Mouse (Mus musculus) heart, postnatal 25 days (tissue): ENCODE results near the gene Gm3020. TPM values are rescaled to one million over a fixed set of nuclear protein-coding genes. Genes with fewer than 3 reads are reported as not detected.
"Not testable (repeated sequence)": the region's sequence is repeated elsewhere in the genome, so short reads cannot be mapped to it uniquely, and the experiment has no call there.

Experiments
- DNase-seq: peaks from one replicate; pipeline ENCODE4 v3.0.0; 2022; ENCODE audit warnings: low spot score
- intact Hi-C: fragments of 180-260 bp; cut with DNase I; formaldehyde crosslinking; loops from one replicate; pipeline ENCODE4 v1.15.1; 2025
- total RNA-seq, 2 experiments: library from RNA; stranded (reverse); gene quantifications; 2 replicates each; pipeline ENCODE4 v1.2.3; 2021

Gm3020 gene
- under 1 TPM; 0.18 to 0.34 TPM for total RNA-seq

DNA sequence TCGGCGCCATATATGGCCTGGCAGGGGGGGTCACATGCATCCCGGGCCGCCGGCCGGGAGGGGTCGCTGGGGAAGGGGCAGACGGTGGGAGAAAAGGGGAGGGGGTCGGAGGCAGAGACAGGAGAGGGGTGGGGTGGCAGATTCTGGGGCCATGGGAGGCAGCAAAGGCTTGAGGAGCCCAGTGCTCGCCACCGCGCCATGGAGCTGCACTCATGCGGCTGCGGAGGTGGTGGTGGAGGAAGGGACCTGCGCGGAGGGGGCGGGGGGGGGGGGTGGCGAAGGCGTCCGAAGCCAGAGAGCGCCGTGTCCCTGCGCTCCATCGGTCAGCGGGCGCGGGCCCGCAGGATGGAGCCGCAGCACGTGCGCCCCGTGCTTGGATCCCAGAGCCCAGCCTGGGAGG lies at the start of gene Gm3020:
TSS of gene Gm3020 (plus strand) at position 301 of the 400 bp plus-strand sequence.
- intact Hi-C loops, DNase-seq: not testable (repeated sequence)

DNA sequence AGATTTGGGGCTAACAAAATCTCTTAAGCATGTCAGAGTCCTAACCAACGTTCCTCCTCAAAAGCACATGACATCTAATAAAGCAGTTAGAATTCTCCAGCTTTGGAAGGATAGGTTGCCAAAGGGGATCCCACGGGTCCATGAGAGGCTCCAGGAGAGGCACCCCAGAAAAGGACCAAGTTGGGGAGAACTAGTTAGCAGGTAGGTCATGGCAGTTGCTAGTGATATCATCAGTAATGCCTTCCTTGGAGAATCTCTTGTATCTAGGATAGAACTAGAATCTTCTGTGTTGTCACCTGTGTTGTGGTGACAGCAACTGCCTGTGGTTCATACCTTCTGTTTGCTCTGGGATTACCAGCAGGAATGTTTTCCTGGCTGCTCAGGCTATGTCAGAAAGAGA lies 17.6 kb upstream of the Gm3020 start, which contains the start of gene Gm3012:
TSS of gene Gm3012 (plus strand) at position 301 of the 400 bp plus-strand sequence.
- intact Hi-C loops, DNase-seq: not testable (repeated sequence)

DNA sequence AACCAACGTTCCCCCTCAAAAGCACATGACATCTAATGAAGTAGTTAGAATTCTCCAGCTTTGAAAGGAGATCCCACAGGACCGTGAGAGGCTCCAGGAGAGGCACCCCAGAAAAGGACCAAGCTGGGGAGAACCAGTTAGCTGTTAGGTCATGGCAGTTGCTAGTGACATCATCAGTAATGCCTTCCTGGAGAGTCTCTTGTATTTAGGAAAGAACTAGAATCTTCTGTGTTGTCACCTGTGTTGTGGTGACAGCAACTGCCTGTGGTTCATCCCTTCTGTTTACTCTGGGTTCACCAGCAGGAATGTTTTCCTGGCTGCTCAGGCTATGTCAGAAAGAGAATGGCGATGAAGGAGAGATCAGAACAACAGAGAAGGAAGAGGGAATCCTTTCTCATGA lies 36.7 kb downstream of the Gm3020 start, which contains the start of gene Gm3043:
TSS of gene Gm3043 (plus strand) at position 301 of the 400 bp plus-strand sequence.
- intact Hi-C loops, DNase-seq: not testable (repeated sequence)

Other genes starting within 250 kb of the Gm3020 start
- gene Gm10409, start 239.4 kb upstream of the Gm3020 start, total RNA-seq: under 1 TPM; 0.18 to 0.34 TPM
- gene Gm3005, start 223.9 kb upstream of the Gm3020 start, total RNA-seq: not detected
- gene Gm10408, start 202.7 kb upstream of the Gm3020 start, total RNA-seq: not detected
- gene Gm3012, start 17.5 kb upstream of the Gm3020 start, total RNA-seq: not detected
- not detected for gene Gm3043, start 36.8 kb downstream of the Gm3020 start, total RNA-seq
- under 1 TPM in 1 of 2 experiments, not detected in 1; 0.17 TPM for gene Gm3002, start 158.0 kb downstream of the Gm3020 start, total RNA-seq
- gene Gm3033, start 194.2 kb downstream of the Gm3020 start, total RNA-seq: under 1 TPM in 1 of 2 experiments, not detected in 1; 0.20 TPM
- not detected for gene Gm2916, start 232.1 kb downstream of the Gm3020 start, total RNA-seq